Comparison of ENCODE assay signal across 11 mouse cellular contexts in genomic region chr6:6860411-6861085, GRCm38 (mm10). TPM values are rescaled to one million over a fixed set of nuclear protein-coding genes. Genes with fewer than 3 reads are reported as not detected.
DNase-seq lines count a peak whose midpoint lies in the region; ATAC-seq lines count a peak whose summit lies in the region.
"Had no signal": no experiment of that assay in that cellular context is flagged by ENCODE, and none has a peak within 500 bp of the region (broad histone marks: within the 10 kb centered on the region; RNA-seq: fewer than 3 reads in every experiment).

No protein-coding gene starts in this region.

- H3K4me1 ChIP-seq in kidney, embryonic 14.5 days (ENCODE audit: control insufficient read depth, insufficient read depth, low read length) = peaks cover 11% of the 10 kb centered on the region; the same call in 1 of the 2 replicates
- peaks cover 6% of the 10 kb centered on the region; the same call in 1 of the 2 replicates for H3K4me1 ChIP-seq in brown adipose tissue, adult 24 weeks (ENCODE audit: control insufficient read depth, insufficient read depth, insufficient read length, low read length)
- no peaks in the 10 kb centered on the region; the same call in 1 of the 2 replicates for H3K4me1 ChIP-seq in forebrain, embryonic 14.5 days (ENCODE audit: control insufficient read depth, insufficient read depth, low read length)

- no peak overlapping the region for H3K9ac ChIP-seq in kidney, embryonic 14.5 days (ENCODE audit: low read depth, low read length)
- peak overlapping the region; percentile 74 for H3K9ac ChIP-seq in forebrain, embryonic 14.5 days (ENCODE audit: low read length)
- H3K9ac ChIP-seq: stomach, embryonic 15.5 days had no signal

- no peak overlapping the region for H3K4me2 ChIP-seq in kidney, embryonic 14.5 days (replicated peaks; ENCODE audit: low read depth, low read length)
- H3K4me2 ChIP-seq in forebrain, embryonic 14.5 days (ENCODE audit: low read length) = peak overlapping the region; percentile 65
- H3K4me2 ChIP-seq: stomach, embryonic 15.5 days had no signal

- H3K9me3 ChIP-seq in kidney, embryonic 14.5 days (ENCODE audit: control insufficient read depth, low read length) = no peaks in the 10 kb centered on the region
- no peaks in the 10 kb centered on the region for H3K9me3 ChIP-seq in forebrain, embryonic 14.5 days (replicated peaks; ENCODE audit: control insufficient read depth, low read length)
- H3K9me3 ChIP-seq: stomach, embryonic 15.5 days had no signal

- no peak for ATAC-seq in kidney, embryonic 14.5 days (ENCODE audit: low FRiP score, low TSS enrichment)
- ATAC-seq in forebrain, embryonic 14.5 days = no peak
- ATAC-seq in megakaryocyte progenitor cell, adult 5-6 weeks (replicated peaks; ENCODE audit: poor library complexity) = 0 out of 2 replicates have a peak, but pooled peaks have one; percentile 9

- H3K4me3 ChIP-seq in kidney, embryonic 14.5 days (ENCODE audit: low read length) = peak overlapping the region; percentile 6; the same call in 1 of the 2 replicates
- peak overlapping the region; percentile 26 for H3K4me3 ChIP-seq in brown adipose tissue, adult 24 weeks (ENCODE audit: insufficient read depth, low read depth, low read length)
- peak overlapping the region; percentile 38 for H3K4me3 ChIP-seq in forebrain, embryonic 14.5 days (ENCODE audit: low read depth, low read length)
- H3K4me3 ChIP-seq: stomach, embryonic 15.5 days had no signal

- WGBS in kidney, embryonic 14.5 days = under 1% methylated on average over 33 of the region's 33 CpGs
- under 1% methylated on average over 33 of the region's 33 CpGs for WGBS in forebrain, embryonic 14.5 days

- H3K27ac ChIP-seq in kidney, embryonic 14.5 days (ENCODE audit: low read depth, low read length) = no peak overlapping the region
- no peak overlapping the region for H3K27ac ChIP-seq in brown adipose tissue, adult 24 weeks (replicated peaks; ENCODE audit: low read depth, low read length)
- peak overlapping the region; percentile 97 for H3K27ac ChIP-seq in forebrain, embryonic 14.5 days (ENCODE audit: low read depth, low read length)
- H3K27ac ChIP-seq: stomach, embryonic 15.5 days had no signal

- no peaks in the 10 kb centered on the region for H3K36me3 ChIP-seq in kidney, embryonic 14.5 days (ENCODE audit: control insufficient read depth, insufficient read depth, low read length)
- no peaks in the 10 kb centered on the region for H3K36me3 ChIP-seq in forebrain, embryonic 14.5 days (ENCODE audit: control insufficient read depth, insufficient read depth, low read length)
- H3K36me3 ChIP-seq: stomach, embryonic 15.5 days had no signal

- peaks cover 96% of the 10 kb centered on the region for H3K27me3 ChIP-seq in kidney, embryonic 14.5 days (ENCODE audit: control insufficient read depth, insufficient read depth, low read length)
- H3K27me3 ChIP-seq in forebrain, embryonic 14.5 days (replicated peaks; ENCODE audit: control insufficient read depth, insufficient read depth, low read length) = peaks cover 48% of the 10 kb centered on the region

- no peak for DNase-seq in kidney, adult 8-10 months
- DNase-seq in forebrain, embryonic 14.5 days (ENCODE audit: low spot score) = no peak
- DNase-seq in right cerebral cortex, adult 18-20 months = no peak
- no peak for DNase-seq in cerebellum, adult 9-10 months
- no peak for DNase-seq in gastrocnemius, postnatal 10 days
- DNase-seq: layer of hippocampus, adult 9-11 months had no signal

RNA-seq across cellular contexts. Expression of gene Dlx6, which starts 2.6 kb away (rescaled TPM):
- polyA plus RNA-seq in kidney, embryonic 14.5 days (2014; fragmentation: Nextera tagmentation; extraction: Ambion mirVana) = not detected in 2 replicates
- polyA plus RNA-seq in brown adipose tissue, adult 24 weeks (2012; ENCODE audit: insufficient read depth, insufficient read length, missing spikeins) = not detected in 2 replicates
- 4.4 and 5.8 TPM in 2 replicates for polyA plus RNA-seq in forebrain, embryonic 14.5 days (2014; fragmentation: Nextera tagmentation; extraction: Ambion mirVana)
- not detected in 2 replicates for total RNA-seq in megakaryocyte progenitor cell, adult 5-6 weeks (2015)
- total RNA-seq in megakaryocyte progenitor cell, adult 5-6 weeks (2017) = not detected in 2 replicates
- total RNA-seq in gastrocnemius, postnatal 10 days (2021) = 1 to 10 TPM in 1 of 2 experiments, not detected in 1; 1.3 TPM
- total RNA-seq: MEL had no signal

RNA-seq across cellular contexts. Expression of gene Dlx5, which starts 21.3 kb away (rescaled TPM):
- polyA plus RNA-seq in kidney, embryonic 14.5 days (2014; fragmentation: Nextera tagmentation; extraction: Ambion mirVana) = 0.14 and 0.34 TPM in 2 replicates
- not detected in 2 replicates for polyA plus RNA-seq in brown adipose tissue, adult 24 weeks (2012; ENCODE audit: insufficient read depth, insufficient read length, missing spikeins)
- 55.7 and 77.2 TPM in 2 replicates for polyA plus RNA-seq in forebrain, embryonic 14.5 days (2014; fragmentation: Nextera tagmentation; extraction: Ambion mirVana)
- total RNA-seq in megakaryocyte progenitor cell, adult 5-6 weeks (2015) = not detected in 2 replicates
- not detected in 2 replicates for total RNA-seq in megakaryocyte progenitor cell, adult 5-6 weeks (2017)
- 1 to 10 TPM in 1 of 2 experiments, not detected in 1; 1.9 TPM for total RNA-seq in gastrocnemius, postnatal 10 days (2021)
- total RNA-seq: MEL had no signal

Comparison
In these comparisons a context has a peak if more than half of its experiments do, and no peak if none do; other contexts are left out.
1. RNA of gene Dlx5, which starts 21.3 kb away (polyA plus RNA-seq): 55.7 to 77.2 TPM in forebrain, embryonic 14.5 days; 0.14 to 0.34 TPM in kidney, embryonic 14.5 days and not detected in brown adipose tissue, adult 24 weeks; every median in the first group is over 10 times any median in the second.
2. Peak in every context shown above with its lines, with median percentiles within 50 percentile points of each other: H3K4me3 ChIP-seq.